Mouse (Mus musculus) liver, embryonic 14.5 days (tissue): ENCODE measurements around the gene Mamdc2. TPM values are rescaled to one million over a fixed set of nuclear protein-coding genes. Genes with fewer than 3 reads are reported as not detected.

Experiments used
- ATAC-seq: fragments of 200-750 bp; cut with Nextera tagmentation; 2 replicates; pipeline ENCODE4 v1.8.0; 2017; ENCODE audit warnings: moderate number of reproducible peaks, mild to moderate bottlenecking, moderate library complexity; ENCODE audit not compliant: insufficient read depth
- DNase-seq, 3 experiments: peaks; one replicate each; pipeline ENCODE4 v3.0.0-alpha.2; 2012 to 2013; ENCODE audit warnings: low read depth in 3 of 3, low spot score in 3 of 3
- H3K27ac ChIP-seq: fragments of 300-500 bp; sonication (generic); 2 replicates; pipeline ENCODE4 v1.5.1; 2014; ENCODE audit warnings: moderate library complexity, mild to moderate bottlenecking, control low read depth, inconsistent platforms
- H3K27me3 ChIP-seq: fragments of 300-500 bp; sonication (generic); 2 replicates; pipeline ENCODE4 v1.6.1; 2014; ENCODE audit warnings: mild to moderate bottlenecking, low read length, moderate library complexity; ENCODE audit not compliant: control insufficient read depth, insufficient read depth
- H3K36me3 ChIP-seq: fragments of 300-500 bp; sonication (generic); replicated peaks from 2 replicates; pipeline ENCODE4 v1.6.1; 2014; ENCODE audit warnings: low read depth; ENCODE audit not compliant: control insufficient read depth, insufficient read depth
- H3K4me1 ChIP-seq, 2 experiments: fragments of 200-500 bp in 1 of 2; fragments of 300-500 bp in 1 of 2; sonication (generic) in 1 of 2; replicated peaks; 2 replicates each; pipeline ENCODE4 v1.6.1; 2012 to 2014; ENCODE audit warnings: antibody characterized with exemption in 1 of 2, inconsistent platforms in 1 of 2, low read length in 1 of 2; ENCODE audit not compliant: control insufficient read depth in 2 of 2, insufficient read depth in 2 of 2
- H3K4me2 ChIP-seq: fragments of 300-500 bp; sonication (generic); 2 replicates; pipeline ENCODE4 v1.6.1; 2014; ENCODE audit warnings: low read depth, mild to moderate bottlenecking, control low read depth, moderate library complexity
- H3K4me3 ChIP-seq, 2 experiments: fragments of 200-500 bp in 1 of 2; fragments of 300-500 bp in 1 of 2; sonication (generic) in 1 of 2; 2 replicates each; pipeline ENCODE4 v1.5.1; 2012 to 2014; ENCODE audit warnings: low read depth in 2 of 2, low read length in 2 of 2, mild to moderate bottlenecking in 2 of 2, control low read depth in 1 of 2, inconsistent platforms in 1 of 2, moderate library complexity in 1 of 2; ENCODE audit not compliant: insufficient read depth in 1 of 2
- H3K9ac ChIP-seq: fragments of 300-500 bp; sonication (generic); replicated peaks from 2 replicates; pipeline ENCODE4 v1.6.1; 2014; ENCODE audit warnings: mild to moderate bottlenecking, control low read depth, moderate library complexity
- H3K9me3 ChIP-seq: fragments of 300-500 bp; sonication (generic); 2 replicates; pipeline ENCODE4 v1.6.1; 2016; ENCODE audit warnings: low read length, mixed read lengths; ENCODE audit not compliant: control insufficient read depth
- CTCF ChIP-seq: IDR thresholded peaks from 2 replicates; pipeline ENCODE4 v1.5.1; 2016; ENCODE audit warnings: antibody characterized with exemption, low read depth, control low read depth
- EP300 ChIP-seq: IDR thresholded peaks from 2 replicates; pipeline ENCODE4 v1.6.1; 2016; ENCODE audit warnings: antibody characterized with exemption, low read depth
- WGBS: fragments of 180-500 bp; shearing (Covaris S2); extraction: QIAGEN DNeasy Blood & Tissue Kit; methylation state at CpG from one replicate; pipeline ENCODE4 v1.1.7; 2014; ENCODE audit not compliant: insufficient replicate concordance; 5-methylcytosine and 5-hydroxymethylcytosine counted together
- polyA plus RNA-seq, 2 experiments: library from polyadenylated mRNA; depleted of rRNA in 1 of 2; stranded (reverse) in 1 of 2; unstranded in 1 of 2; fragments of >200 nt; fragmentation: Nextera tagmentation in 1 of 2; extraction: Ambion mirVana in 1 of 2; gene quantifications; 2 replicates each; pipeline versions ENCODE4 v1.2.1 to v1.2.3; 2012 to 2014

The Mamdc2 gene
- polyA plus RNA-seq, 2 experiments = 0.17 to 0.24 TPM

DNA sequence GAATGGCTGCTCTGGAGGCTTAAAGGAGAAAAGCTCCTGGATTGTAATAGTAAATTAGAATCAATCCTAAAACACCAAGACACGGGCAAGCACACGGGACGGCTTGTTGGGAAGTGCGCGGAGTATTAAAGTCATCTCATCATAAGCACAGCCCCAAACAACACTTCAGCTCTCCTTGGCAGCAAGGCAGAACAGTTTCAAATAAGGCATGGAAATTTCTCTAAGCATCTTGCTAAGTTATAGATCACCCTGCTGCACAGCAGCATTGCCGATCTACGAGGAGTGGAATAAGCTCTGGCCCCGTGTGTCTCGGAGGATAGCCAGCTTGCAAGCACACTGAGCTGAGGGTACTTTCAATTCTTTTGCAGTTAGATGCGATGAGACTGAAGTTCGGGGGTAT lies 13.8 kb downstream of the Mamdc2 start:
- ATAC-seq = no peak

GRCm38 (mm10) chr19:23417668-23418067 lies 30.6 kb downstream of the Mamdc2 start:
- Histone ChIP-seq H3K4me3 (no peak overlapping the region), H3K9ac (no peak overlapping the region), H3K9me3 (no peaks in the 10 kb centered on the region), H3K4me2 (no peak overlapping the region), H3K27me3 (no peaks in the 10 kb centered on the region), H3K27ac (no peak overlapping the region), H3K36me3 (no peaks in the 10 kb centered on the region), H3K4me1 (no peaks in the 10 kb centered on the region)
- 44% methylated on average over 1 of the region's 1 CpGs for WGBS
- DNase-seq (no peak), ATAC-seq (no peak)
- TF ChIP-seq CTCF (no peak), EP300 (no peak)

More for the DNA sequence above, 13.8 kb downstream of the Mamdc2 start:
- Histone ChIP-seq H3K4me2 (no peak overlapping the region), H3K9ac (no peak overlapping the region), H3K4me3 (no peak overlapping the region), H3K9me3 (no peaks in the 10 kb centered on the region), H3K36me3 (no peaks in the 10 kb centered on the region), H3K4me1 (no peaks in the 10 kb centered on the region), H3K27me3 (no peaks in the 10 kb centered on the region), H3K27ac (no peak overlapping the region)
- TF ChIP-seq EP300 (no peak), CTCF (no peak)
- WGBS = 74% methylated on average over 11 of the region's 11 CpGs
- DNase-seq = no peak

DNA sequence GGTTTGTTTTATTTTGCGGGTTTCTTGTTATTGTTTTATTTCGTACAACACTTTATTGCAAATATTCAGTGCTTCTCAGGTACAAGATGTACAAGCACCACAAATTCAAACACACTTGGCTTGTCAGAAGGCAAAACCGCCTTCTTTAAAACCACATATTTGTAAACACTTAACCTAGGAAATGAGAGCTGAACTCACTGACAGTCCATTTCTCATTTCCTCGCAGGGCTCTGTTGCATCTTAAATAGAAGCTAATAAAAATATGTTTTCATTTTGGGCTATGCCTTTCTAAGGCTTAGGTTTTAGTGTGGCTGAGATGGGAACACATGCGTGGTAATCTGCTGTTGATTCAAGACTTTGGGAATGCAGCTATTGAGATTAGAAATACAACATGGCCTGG lies 37.4 kb downstream of the Mamdc2 start:
- Histone ChIP-seq H3K4me2 (no peak overlapping the region), H3K9me3 (no peaks in the 10 kb centered on the region), H3K4me3 (no peak overlapping the region), H3K4me1 (no peaks in the 10 kb centered on the region), H3K27ac (no peak overlapping the region), H3K9ac (no peak overlapping the region), H3K27me3 (no peaks in the 10 kb centered on the region), H3K36me3 (no peaks in the 10 kb centered on the region)
- ATAC-seq = no peak
- no peak for DNase-seq
- WGBS = 70% methylated on average over 5 of the region's 5 CpGs
- TF ChIP-seq EP300 (no peak), CTCF (no peak)

DNA sequence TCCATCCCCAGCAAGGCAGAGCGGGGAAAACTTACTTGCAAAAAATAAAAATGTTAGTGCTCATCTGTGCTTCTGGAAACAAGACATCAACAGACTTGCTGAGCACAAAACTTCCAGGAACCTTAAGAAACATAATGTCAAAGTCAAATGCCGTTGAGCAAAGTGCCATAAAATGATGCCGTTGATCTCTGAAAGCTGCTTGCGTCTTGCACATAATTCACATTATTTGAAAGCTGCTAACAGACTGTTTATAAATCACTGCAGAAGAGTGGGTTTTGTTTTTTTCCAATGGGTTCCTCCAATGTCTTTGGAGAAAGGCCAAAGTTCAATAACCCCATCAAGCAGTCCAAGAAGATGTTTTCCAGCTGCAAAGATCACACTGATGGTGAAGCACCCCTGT lies 37.9 kb downstream of the Mamdc2 start:
- no peaks in the 10 kb centered on the region for H3K27me3 ChIP-seq
- no peaks in the 10 kb centered on the region for H3K36me3 ChIP-seq
- no peak overlapping the region for H3K4me3 ChIP-seq
- no peak for ATAC-seq
- H3K9me3 ChIP-seq = no peaks in the 10 kb centered on the region
- WGBS = 72% methylated on average over 4 of the region's 4 CpGs
- no peak overlapping the region for H3K4me2 ChIP-seq
- no peak for TF ChIP-seq EP300
- TF ChIP-seq CTCF = no peak
- no peak for DNase-seq
- H3K4me1 ChIP-seq = no peaks in the 10 kb centered on the region
- no peak overlapping the region for H3K27ac ChIP-seq
- no peak overlapping the region for H3K9ac ChIP-seq

GRCm38 (mm10) chr19:23401469-23402135 lies 46.6 kb downstream of the Mamdc2 start:
- Histone ChIP-seq H3K36me3 (no peaks in the 10 kb centered on the region), H3K4me3 (no peak overlapping the region), H3K4me2 (no peak overlapping the region), H3K4me1 (no peaks in the 10 kb centered on the region), H3K27ac (no peak overlapping the region), H3K9me3 (no peaks in the 10 kb centered on the region), H3K9ac (no peak overlapping the region), H3K27me3 (no peaks in the 10 kb centered on the region)
- 60% methylated on average over 12 of the region's 12 CpGs for WGBS
- TF ChIP-seq EP300 (no peak), CTCF (no peak)
- ATAC-seq (no peak), DNase-seq (no peak)
